Mouse (Mus musculus) T-cell, adult 2 months (primary cell): ENCODE results near the gene Ifnz.
A peak's percentile ranks its signal among the peaks of the same experiment; 100 is the strongest.
"Not testable (repeated sequence)": the region's sequence is repeated elsewhere in the genome, so short reads cannot be mapped to it uniquely, and the experiment has no call there.

Source experiments
- DNase-seq: peaks from one replicate; pipeline ENCODE4 v3.0.0; 2022; ENCODE audit warnings: low spot score

The Ifnz gene

GRCm38 (mm10) chr4:88781831-88782230 is at the start of gene Ifnz:
Gene Ifnz, plus strand, starts transcription at chr4:88782131.
- DNase-seq = not testable (repeated sequence)

GRCm38 (mm10) chr4:88738480-88738879 is 43.5 kb upstream of the Ifnz start:
- peak; percentile 66 for DNase-seq

- DNase-seq = no peak
Measured at GRCm38 (mm10) chr4:88739036-88739435, 42.9 kb upstream of the Ifnz start.

GRCm38 (mm10) chr4:88741426-88741825 is 40.5 kb upstream of the Ifnz start:
- no peak for DNase-seq

GRCm38 (mm10) chr4:88742771-88743371 is 39.1 kb upstream of the Ifnz start:
- no peak for DNase-seq

- DNase-seq = no peak
Measured at GRCm38 (mm10) chr4:88744207-88744606, 37.7 kb upstream of the Ifnz start.

GRCm38 (mm10) chr4:88749926-88750325 is 32.0 kb upstream of the Ifnz start:
- DNase-seq = no peak

GRCm38 (mm10) chr4:88754818-88755340 is 27.1 kb upstream of the Ifnz start, which contains the start of gene Gm13271:
Gene Gm13271, plus strand, starts transcription at chr4:88754868.
- peak; percentile 56 for DNase-seq

- not testable (repeated sequence) for DNase-seq
Measured at GRCm38 (mm10) chr4:88756581-88757513, 25.1 kb upstream of the Ifnz start.

GRCm38 (mm10) chr4:88757628-88758031 is 24.3 kb upstream of the Ifnz start:
- peak; percentile 88 for DNase-seq

- not testable (repeated sequence) for DNase-seq
Measured at GRCm38 (mm10) chr4:88758751-88759150, 23.2 kb upstream of the Ifnz start.

- peak; percentile 21 for DNase-seq
Measured at GRCm38 (mm10) chr4:88759610-88760268, 22.2 kb upstream of the Ifnz start, which contains the start of gene Gm13283. Gene Gm13283, plus strand, starts transcription at chr4:88760119.

- DNase-seq = peak; percentile 55
Measured at GRCm38 (mm10) chr4:88760431-88760830, 21.5 kb upstream of the Ifnz start.

GRCm38 (mm10) chr4:88761776-88762175 is 20.2 kb upstream of the Ifnz start:
- DNase-seq = peak; percentile 75

- not testable (repeated sequence) for DNase-seq
Measured at GRCm38 (mm10) chr4:88762341-88762740, 19.6 kb upstream of the Ifnz start.

GRCm38 (mm10) chr4:88763384-88764018 is 18.4 kb upstream of the Ifnz start:
- peak; percentile 30 for DNase-seq

GRCm38 (mm10) chr4:88773534-88773933 is 8.4 kb upstream of the Ifnz start, which contains the start of gene Gm13290:
Gene Gm13290, plus strand, starts transcription at chr4:88773834.
- DNase-seq = not testable (repeated sequence)

- DNase-seq = not testable (repeated sequence)
Measured at GRCm38 (mm10) chr4:88776622-88777021, 5.3 kb upstream of the Ifnz start, which contains the start of gene Gm13289. Gene Gm13289, plus strand, starts transcription at chr4:88776922.

GRCm38 (mm10) chr4:88779550-88779949 is 2.4 kb upstream of the Ifnz start, which contains the start of gene Gm13272:
Gene Gm13272, plus strand, starts transcription at chr4:88779850.
- not testable (repeated sequence) for DNase-seq

GRCm38 (mm10) chr4:88780320-88780719 is 1.6 kb upstream of the Ifnz start:
- DNase-seq = not testable (repeated sequence)

GRCm38 (mm10) chr4:88782335-88782734 is 404 bp downstream of the Ifnz start:
- not testable (repeated sequence) for DNase-seq
